Mouse (Mus musculus): Measurements from ENCODE around the gene Slc1a1. TPM values are rescaled to one million over a fixed set of nuclear protein-coding genes. Genes with fewer than 3 reads are reported as not detected.
A peak's percentile ranks its signal among the peaks of the same experiment; 100 is the strongest.

The Slc1a1 gene
- polyA plus RNA-seq, 1 experiment from 2014 or later, result 0.79 TPM

DNA sequence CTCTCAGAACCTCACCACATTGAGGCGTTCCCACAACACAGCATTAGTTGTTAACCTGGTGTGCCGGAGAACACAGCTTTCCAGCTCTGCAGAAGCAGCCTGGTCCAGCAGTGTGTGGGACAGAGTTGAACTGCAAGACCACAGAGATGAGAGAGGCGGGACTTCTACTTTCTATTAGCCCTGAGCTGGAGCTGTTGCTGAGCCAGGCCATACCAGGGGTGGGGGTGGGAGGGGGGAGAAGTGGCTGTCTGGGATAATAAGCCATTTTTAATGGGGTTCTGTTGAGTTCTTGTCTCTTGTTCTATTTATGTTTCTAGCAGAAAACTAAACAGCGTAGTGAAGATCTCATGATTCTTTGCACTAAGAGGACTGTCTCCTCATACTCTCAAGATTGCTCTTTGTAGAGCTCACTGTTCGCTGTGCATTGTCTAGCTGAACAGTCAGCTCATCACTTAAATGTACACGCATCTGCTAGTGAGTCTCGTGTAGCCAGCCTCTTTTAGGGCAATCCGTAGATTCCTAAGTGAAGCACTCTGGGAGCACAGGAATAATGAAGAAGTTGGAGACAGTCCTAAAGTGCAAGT lies 68.8 kb downstream of the Slc1a1 start:
- 87% methylated on average over 8 of the region's 8 CpGs for WGBS
- Histone ChIP-seq H3K9me3 (replicated peaks; ENCODE audit: control insufficient read depth, low read length) (no peaks in the 10 kb centered on the region), H3K4me1 (ENCODE audit: control insufficient read depth, insufficient read depth, low read length) (no peaks in the 10 kb centered on the region; the same call in 1 of the 2 replicates), H3K36me3 (replicated peaks; ENCODE audit: control insufficient read depth, insufficient read depth, low read depth, low read length) (no peaks in the 10 kb centered on the region), H3K4me3 (ENCODE audit: low read depth, low read length) (no peak overlapping the region), H3K27me3 (ENCODE audit: control insufficient read depth, insufficient read depth, low read length) (no peaks in the 10 kb centered on the region), H3K4me2 (ENCODE audit: low read depth, low read length) (no peak overlapping the region), H3K9ac (replicated peaks; ENCODE audit: low read length) (no peak overlapping the region), H3K27ac (replicated peaks; ENCODE audit: low read depth, low read length) (no peak overlapping the region)
- DNase-seq (ENCODE audit: low spot score), result no peak
- ATAC-seq (replicated peaks; ENCODE audit: insufficient number of reproducible peaks, low FRiP score, low TSS enrichment, low read depth), result no peak

DNA sequence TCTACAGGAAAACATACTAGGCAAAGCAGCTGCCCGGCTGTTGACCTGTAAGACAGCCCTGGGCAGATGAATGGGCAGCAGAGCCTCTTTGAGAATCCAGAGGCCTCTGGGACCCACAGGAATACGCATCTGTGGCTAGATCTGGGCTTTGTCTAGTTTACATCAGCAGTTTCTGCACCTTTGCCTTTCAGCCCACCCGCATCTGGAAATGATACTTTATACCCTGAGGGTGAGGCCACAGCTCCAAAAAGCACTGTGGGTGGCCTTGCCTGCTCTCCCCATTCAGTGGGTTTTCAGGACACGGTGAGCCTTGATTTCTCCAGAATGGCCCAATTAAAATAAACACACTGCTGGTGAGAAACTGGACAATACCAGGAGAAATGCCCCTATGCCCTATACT lies 73.3 kb downstream of the Slc1a1 start:
- DNase-seq (ENCODE audit: low spot score) (peak; percentile 80), ATAC-seq (replicated peaks; ENCODE audit: insufficient number of reproducible peaks, low FRiP score, low TSS enrichment, low read depth) (no peak)
- 18% methylated on average over 4 of the region's 4 CpGs for WGBS
- Histone ChIP-seq H3K4me3 (ENCODE audit: low read depth, low read length) (no peak overlapping the region), H3K9me3 (replicated peaks; ENCODE audit: control insufficient read depth, low read length) (no peaks in the 10 kb centered on the region), H3K4me2 (ENCODE audit: low read depth, low read length) (no peak overlapping the region), H3K27me3 (ENCODE audit: control insufficient read depth, insufficient read depth, low read length) (no peaks in the 10 kb centered on the region), H3K36me3 (replicated peaks; ENCODE audit: control insufficient read depth, insufficient read depth, low read depth, low read length) (no peaks in the 10 kb centered on the region), H3K27ac (replicated peaks; ENCODE audit: low read depth, low read length) (0 out of 2 replicates have a peak overlapping the region, but pooled peaks have one; percentile 13), H3K4me1 (ENCODE audit: control insufficient read depth, insufficient read depth, low read length) (no peaks in the 10 kb centered on the region; the same call in 1 of the 2 replicates), H3K9ac (replicated peaks; ENCODE audit: low read length) (no peak overlapping the region)

DNA sequence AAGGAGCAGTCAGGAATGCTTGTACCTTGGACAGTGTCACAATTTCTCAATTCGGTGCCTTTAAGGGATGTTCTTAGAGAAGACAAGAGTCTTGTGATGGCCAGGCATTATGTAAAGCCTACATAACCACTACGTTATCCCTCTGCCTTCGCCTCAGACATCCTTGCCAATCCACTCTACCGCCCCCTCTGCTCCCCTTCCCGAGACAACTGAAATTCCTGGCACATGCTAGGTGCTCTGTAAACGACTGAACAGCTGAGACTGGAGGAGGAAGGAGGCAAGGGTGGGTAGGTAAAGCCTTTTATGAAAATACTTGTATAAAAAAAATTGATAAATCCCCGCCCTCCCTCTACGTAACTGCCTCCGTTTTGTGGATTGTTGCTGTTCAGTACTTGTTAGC lies 73.8 kb downstream of the Slc1a1 start:
- H3K9me3 ChIP-seq (replicated peaks; ENCODE audit: control insufficient read depth, low read length), result no peaks in the 10 kb centered on the region
- DNase-seq (ENCODE audit: low spot score) (no peak), ATAC-seq (replicated peaks; ENCODE audit: insufficient number of reproducible peaks, low FRiP score, low TSS enrichment, low read depth) (no peak)
- H3K4me3 ChIP-seq (ENCODE audit: low read depth, low read length), result no peak overlapping the region
- H3K9ac ChIP-seq (replicated peaks; ENCODE audit: low read length), result no peak overlapping the region
- no peaks in the 10 kb centered on the region; the same call in 1 of the 2 replicates for H3K4me1 ChIP-seq (ENCODE audit: control insufficient read depth, insufficient read depth, low read length)
- no peak overlapping the region for H3K4me2 ChIP-seq (ENCODE audit: low read depth, low read length)
- H3K27ac ChIP-seq (replicated peaks; ENCODE audit: low read depth, low read length), result no peak overlapping the region
- H3K36me3 ChIP-seq (replicated peaks; ENCODE audit: control insufficient read depth, insufficient read depth, low read depth, low read length), result no peaks in the 10 kb centered on the region
- WGBS, result 68% methylated on average over 9 of the region's 9 CpGs
- H3K27me3 ChIP-seq (ENCODE audit: control insufficient read depth, insufficient read depth, low read length), result no peaks in the 10 kb centered on the region

DNA sequence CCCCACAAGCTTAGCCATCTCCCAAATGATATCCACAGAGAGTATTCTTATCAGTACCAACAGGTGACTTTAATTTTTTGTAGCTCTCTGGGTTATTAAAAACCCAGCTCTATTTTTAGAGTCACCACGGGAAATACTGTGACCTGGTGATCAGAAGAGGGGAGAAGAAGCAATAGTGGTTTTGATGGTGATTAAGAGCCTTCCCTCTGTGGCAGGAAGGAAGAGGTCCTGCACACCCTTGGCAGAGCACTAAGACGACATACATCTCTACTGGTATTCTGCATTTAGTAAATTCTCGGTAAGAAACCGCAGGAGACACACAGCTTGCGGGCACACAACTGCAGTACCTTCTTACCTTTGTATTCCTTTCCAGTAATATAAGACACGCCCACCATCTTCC lies 79.7 kb downstream of the Slc1a1 start:
- no peak overlapping the region for H3K4me2 ChIP-seq (ENCODE audit: low read depth, low read length)
- H3K27ac ChIP-seq (replicated peaks; ENCODE audit: low read depth, low read length), result no peak overlapping the region
- 83% methylated on average over 6 of the region's 6 CpGs for WGBS
- H3K36me3 ChIP-seq (replicated peaks; ENCODE audit: control insufficient read depth, insufficient read depth, low read depth, low read length), result no peaks in the 10 kb centered on the region
- H3K9me3 ChIP-seq (replicated peaks; ENCODE audit: control insufficient read depth, low read length), result no peaks in the 10 kb centered on the region
- H3K9ac ChIP-seq (replicated peaks; ENCODE audit: low read length), result no peak overlapping the region
- ATAC-seq (replicated peaks; ENCODE audit: insufficient number of reproducible peaks, low FRiP score, low TSS enrichment, low read depth) (no peak), DNase-seq (ENCODE audit: low spot score) (no peak)
- no peaks in the 10 kb centered on the region for H3K4me1 ChIP-seq (ENCODE audit: control insufficient read depth, insufficient read depth, low read length)
- no peaks in the 10 kb centered on the region for H3K27me3 ChIP-seq (ENCODE audit: control insufficient read depth, insufficient read depth, low read length)
- no peak overlapping the region for H3K4me3 ChIP-seq (ENCODE audit: low read depth, low read length)

DNA sequence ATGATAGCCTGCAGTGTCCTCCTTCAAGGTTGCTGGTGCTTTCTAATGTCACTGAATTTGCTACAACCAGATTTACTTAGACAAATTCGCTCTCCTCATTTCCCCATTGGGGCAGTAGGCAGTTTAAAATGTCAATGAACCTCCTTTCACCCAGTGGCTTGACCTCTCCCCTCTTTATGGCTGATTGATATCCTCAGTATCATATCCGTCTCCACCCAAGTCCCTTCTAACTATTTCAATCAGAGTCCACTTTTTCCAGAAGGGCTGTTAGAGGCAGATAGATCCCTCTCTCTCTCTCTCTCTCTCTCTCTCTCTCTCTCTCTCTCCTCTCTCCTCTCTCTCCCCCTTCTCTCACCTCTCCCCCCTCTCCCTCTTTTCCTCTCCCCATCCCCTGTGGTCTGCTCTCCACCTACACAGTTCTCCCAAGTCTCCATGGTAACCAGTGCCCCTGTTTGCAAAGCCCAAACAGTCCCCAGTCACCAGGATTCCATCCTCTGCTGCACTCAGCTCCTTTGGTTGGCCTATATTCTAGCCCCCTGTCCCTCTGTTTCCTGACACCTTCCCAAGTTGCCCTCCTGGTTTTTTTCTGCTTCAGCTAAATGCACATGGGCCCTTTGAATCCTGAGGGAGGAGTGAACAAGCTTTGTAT lies 80.9 kb downstream of the Slc1a1 start:
- no peaks in the 10 kb centered on the region for H3K4me1 ChIP-seq (ENCODE audit: control insufficient read depth, insufficient read depth, low read length)
- ATAC-seq (replicated peaks; ENCODE audit: insufficient number of reproducible peaks, low FRiP score, low TSS enrichment, low read depth), result no peak
- no peak overlapping the region for H3K4me2 ChIP-seq (ENCODE audit: low read depth, low read length)
- DNase-seq (ENCODE audit: low spot score), result no peak
- no peaks in the 10 kb centered on the region for H3K27me3 ChIP-seq (ENCODE audit: control insufficient read depth, insufficient read depth, low read length)
- no peak overlapping the region for H3K9ac ChIP-seq (replicated peaks; ENCODE audit: low read length)
- WGBS, result 78% methylated on average over 2 of the region's 2 CpGs
- no peaks in the 10 kb centered on the region for H3K9me3 ChIP-seq (replicated peaks; ENCODE audit: control insufficient read depth, low read length)
- no peaks in the 10 kb centered on the region for H3K36me3 ChIP-seq (replicated peaks; ENCODE audit: control insufficient read depth, insufficient read depth, low read depth, low read length)
- no peak overlapping the region for H3K27ac ChIP-seq (replicated peaks; ENCODE audit: low read depth, low read length)
- no peak overlapping the region for H3K4me3 ChIP-seq (ENCODE audit: low read depth, low read length)

DNA sequence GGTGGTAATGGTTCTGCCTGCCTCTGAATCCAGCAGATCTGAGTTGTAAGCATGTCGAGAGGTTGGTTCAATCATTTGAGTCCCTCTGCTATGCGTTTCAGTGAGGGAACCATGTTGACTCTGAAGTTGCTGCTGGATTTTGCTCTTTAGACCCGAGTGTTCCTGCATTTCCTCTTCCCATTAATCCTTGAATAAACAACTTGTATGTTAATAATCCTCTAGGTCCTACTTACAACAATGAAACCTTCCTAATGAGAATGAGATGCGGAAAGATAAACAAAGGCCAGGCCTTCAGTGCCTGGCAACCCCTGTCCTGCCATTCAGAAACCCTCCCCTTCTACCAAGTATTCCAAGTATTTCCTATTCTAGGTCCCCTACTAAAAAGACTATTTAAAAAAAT lies 81.6 kb downstream of the Slc1a1 start:
- Histone ChIP-seq H3K27me3 (ENCODE audit: control insufficient read depth, insufficient read depth, low read length) (no peaks in the 10 kb centered on the region), H3K4me1 (ENCODE audit: control insufficient read depth, insufficient read depth, low read length) (no peaks in the 10 kb centered on the region), H3K36me3 (replicated peaks; ENCODE audit: control insufficient read depth, insufficient read depth, low read depth, low read length) (no peaks in the 10 kb centered on the region), H3K9ac (replicated peaks; ENCODE audit: low read length) (no peak overlapping the region), H3K4me3 (ENCODE audit: low read depth, low read length) (no peak overlapping the region), H3K27ac (replicated peaks; ENCODE audit: low read depth, low read length) (no peak overlapping the region), H3K9me3 (replicated peaks; ENCODE audit: control insufficient read depth, low read length) (no peaks in the 10 kb centered on the region), H3K4me2 (ENCODE audit: low read depth, low read length) (no peak overlapping the region)
- ATAC-seq (replicated peaks; ENCODE audit: insufficient number of reproducible peaks, low FRiP score, low TSS enrichment, low read depth) (no peak), DNase-seq (ENCODE audit: low spot score) (no peak)
- 64% methylated on average over 4 of the region's 4 CpGs for WGBS

DNA sequence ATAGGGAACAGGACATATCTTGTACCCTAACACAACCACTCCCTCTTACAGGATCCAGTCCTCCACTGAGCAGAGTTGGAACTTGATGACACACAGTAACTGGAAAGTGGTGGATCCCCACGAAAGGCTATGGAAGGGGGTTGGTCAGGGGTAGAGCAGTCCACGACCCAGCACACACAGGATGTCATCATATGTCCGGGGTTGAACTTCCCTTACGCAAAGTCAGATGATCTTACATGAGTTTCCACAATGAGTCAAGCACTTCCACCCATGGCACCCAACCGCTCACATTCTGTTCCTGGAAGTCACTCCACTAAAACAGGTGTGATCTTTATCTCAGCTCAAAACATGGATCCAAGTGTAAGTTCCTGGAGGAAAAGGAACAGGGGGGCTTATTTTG lies 83.0 kb downstream of the Slc1a1 start:
- H3K4me2 ChIP-seq (ENCODE audit: low read depth, low read length), result no peak overlapping the region
- no peak overlapping the region for H3K9ac ChIP-seq (replicated peaks; ENCODE audit: low read length)
- H3K27me3 ChIP-seq (ENCODE audit: control insufficient read depth, insufficient read depth, low read length), result no peaks in the 10 kb centered on the region
- H3K36me3 ChIP-seq (replicated peaks; ENCODE audit: control insufficient read depth, insufficient read depth, low read depth, low read length), result no peaks in the 10 kb centered on the region
- WGBS, result 78% methylated on average over 5 of the region's 5 CpGs
- ATAC-seq (replicated peaks; ENCODE audit: insufficient number of reproducible peaks, low FRiP score, low TSS enrichment, low read depth) (no peak), DNase-seq (ENCODE audit: low spot score) (no peak)
- no peak overlapping the region for H3K4me3 ChIP-seq (ENCODE audit: low read depth, low read length)
- no peaks in the 10 kb centered on the region for H3K9me3 ChIP-seq (replicated peaks; ENCODE audit: control insufficient read depth, low read length)
- no peak overlapping the region for H3K27ac ChIP-seq (replicated peaks; ENCODE audit: low read depth, low read length)
- H3K4me1 ChIP-seq (ENCODE audit: control insufficient read depth, insufficient read depth, low read length), result no peaks in the 10 kb centered on the region

DNA sequence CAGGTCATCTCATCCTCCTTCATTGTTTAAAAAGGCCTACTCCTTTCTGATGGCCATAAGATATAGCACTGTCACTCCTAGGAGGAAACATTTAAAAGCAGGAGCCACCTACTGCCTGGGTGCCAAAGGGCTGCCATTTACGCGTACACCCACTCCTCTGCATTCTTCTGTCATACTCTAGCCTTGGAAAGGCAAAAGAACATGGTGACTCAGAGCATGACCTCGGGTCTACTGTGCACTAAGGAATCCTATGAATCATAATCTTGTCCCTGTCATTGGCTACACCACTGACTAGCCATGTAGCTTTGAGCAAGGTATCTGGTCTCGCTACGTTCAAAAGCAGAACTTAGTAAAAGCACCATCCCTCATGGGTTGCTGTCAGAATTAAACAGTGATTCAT lies 91.5 kb downstream of the Slc1a1 start:
- Histone ChIP-seq H3K36me3 (replicated peaks; ENCODE audit: control insufficient read depth, insufficient read depth, low read depth, low read length) (no peaks in the 10 kb centered on the region), H3K9ac (replicated peaks; ENCODE audit: low read length) (no peak overlapping the region)
- WGBS, result 88% methylated on average over 5 of the region's 5 CpGs

More for the DNA sequence above, 91.5 kb downstream of the Slc1a1 start:
- no peak overlapping the region for H3K4me3 ChIP-seq (ENCODE audit: low read depth, low read length)
- ATAC-seq (replicated peaks; ENCODE audit: insufficient number of reproducible peaks, low FRiP score, low TSS enrichment, low read depth) (no peak), DNase-seq (ENCODE audit: low spot score) (no peak)
- no peak overlapping the region for H3K4me2 ChIP-seq (ENCODE audit: low read depth, low read length)
- no peaks in the 10 kb centered on the region for H3K4me1 ChIP-seq (ENCODE audit: control insufficient read depth, insufficient read depth, low read length)
- H3K27me3 ChIP-seq (ENCODE audit: control insufficient read depth, insufficient read depth, low read length), result no peaks in the 10 kb centered on the region
- H3K27ac ChIP-seq (replicated peaks; ENCODE audit: low read depth, low read length), result no peak overlapping the region
- no peaks in the 10 kb centered on the region for H3K9me3 ChIP-seq (replicated peaks; ENCODE audit: control insufficient read depth, low read length)
